Mouse (Mus musculus): ENCODE results near the gene Rgs16. TPM values are rescaled to one million over a fixed set of nuclear protein-coding genes. Genes with fewer than 3 reads are reported as not detected.
A peak's percentile ranks its signal among the peaks of the same experiment; 100 is the strongest.

Gene Rgs16
- 1 to 10 TPM; 1.1 to 1.6 TPM for total RNA-seq (2021)
- long read RNA-seq, experiment 1, result 0 reads
- long read RNA-seq, experiment 2, partial matches to known transcripts, result 0 of 1 reads
- long read RNA-seq, experiment 2, other reads (novel, unspliced or antisense), result 0 of 1 reads

GRCm38 (mm10) chr1:153740145-153740544 lies at the start of gene Rgs16:
Rgs16 (plus strand) TSS chr1:153740349.
- DNase-seq, result peak; percentile 80

- no peak for DNase-seq
Measured at GRCm38 (mm10) chr1:153692526-153692925, 47.6 kb upstream of the Rgs16 start.

GRCm38 (mm10) chr1:153694372-153695120 lies 45.6 kb upstream of the Rgs16 start:
- no peak for DNase-seq

GRCm38 (mm10) chr1:153695398-153695797 lies 44.8 kb upstream of the Rgs16 start:
- DNase-seq, result no peak

- no peak for DNase-seq
Measured at GRCm38 (mm10) chr1:153696093-153696492, 44.1 kb upstream of the Rgs16 start.

GRCm38 (mm10) chr1:153696541-153696940 lies 43.6 kb upstream of the Rgs16 start:
- DNase-seq, result no peak

- DNase-seq, result no peak
Measured at GRCm38 (mm10) chr1:153697581-153698251, 42.4 kb upstream of the Rgs16 start.

GRCm38 (mm10) chr1:153698311-153699084 lies 41.7 kb upstream of the Rgs16 start:
- DNase-seq, result no peak

- no peak for DNase-seq
Measured at GRCm38 (mm10) chr1:153700448-153701063, 39.6 kb upstream of the Rgs16 start.

GRCm38 (mm10) chr1:153701461-153701860 lies 38.7 kb upstream of the Rgs16 start:
- DNase-seq, result no peak

- no peak for DNase-seq
Measured at GRCm38 (mm10) chr1:153702166-153702852, 37.8 kb upstream of the Rgs16 start.

- DNase-seq, result no peak
Measured at GRCm38 (mm10) chr1:153702853-153703410, 37.2 kb upstream of the Rgs16 start.

GRCm38 (mm10) chr1:153703445-153703991 lies 36.6 kb upstream of the Rgs16 start:
- no peak for DNase-seq

- no peak for DNase-seq
Measured at GRCm38 (mm10) chr1:153704174-153704573, 36.0 kb upstream of the Rgs16 start.

GRCm38 (mm10) chr1:153704996-153705395 lies 35.2 kb upstream of the Rgs16 start:
- no peak for DNase-seq

GRCm38 (mm10) chr1:153708626-153709025 lies 31.5 kb upstream of the Rgs16 start:
- no peak for DNase-seq

- no peak for DNase-seq
Measured at GRCm38 (mm10) chr1:153709451-153709850, 30.7 kb upstream of the Rgs16 start.

- DNase-seq, result no peak
Measured at GRCm38 (mm10) chr1:153711544-153712262, 28.4 kb upstream of the Rgs16 start.

- no peak for DNase-seq
Measured at GRCm38 (mm10) chr1:153712633-153713032, 27.5 kb upstream of the Rgs16 start.

- no peak for DNase-seq
Measured at GRCm38 (mm10) chr1:153717990-153718389, 22.2 kb upstream of the Rgs16 start.
